Mouse (Mus musculus) kidney, adult 2 months (tissue): ENCODE data around the gene 4930535I16Rik.

Experiments
- CTCF ChIP-seq: fragments of 200-500 bp; conservative IDR thresholded peaks from 2 replicates; pipeline ENCODE4 v1.5.1; 2011; ENCODE audit warnings: low read depth, mild to moderate bottlenecking, control low read depth, low read length, moderate library complexity, mixed read lengths; ENCODE audit not compliant: insufficient read depth, insufficient read length
- POLR2A ChIP-seq: fragments of 200-500 bp; IDR thresholded peaks from one replicate; pipeline ENCODE4 v1.6.1; 2011; ENCODE audit warnings: low read depth, low read length, control low read depth

- TF ChIP-seq CTCF = no peak
- no peak for TF ChIP-seq POLR2A
These were observed 5.4 kb downstream of the 4930535I16Rik start for GRCm38 (mm10) chr4:123912431-123912830.
